Mouse (Mus musculus): Measurements from ENCODE around the gene Ung. TPM values are rescaled to one million over a fixed set of nuclear protein-coding genes. Genes with fewer than 3 reads are reported as not detected.

Ung gene
- polyA plus RNA-seq, 1 experiment from 2014 or later: 43.0 TPM

Other genes starting within 250 kb of the Ung start
- gene Coro1c, start 221.6 kb upstream of the Ung start, polyA plus RNA-seq (2015; fragmentation: Nextera tagmentation; extraction: Ambion mirVana): 85.9 and 89.0 TPM in 2 replicates
- gene Ssh1, start 136.5 kb upstream of the Ung start, polyA plus RNA-seq (2015; fragmentation: Nextera tagmentation; extraction: Ambion mirVana): 8.6 and 9.1 TPM in 2 replicates
- not detected in 2 replicates for gene Dao, start 126.7 kb upstream of the Ung start, polyA plus RNA-seq (2015; fragmentation: Nextera tagmentation; extraction: Ambion mirVana)
- 7.6 and 9.5 TPM in 2 replicates for gene Usp30, start 64.9 kb upstream of the Ung start, polyA plus RNA-seq (2015; fragmentation: Nextera tagmentation; extraction: Ambion mirVana)
- gene Svop, start 38.8 kb upstream of the Ung start, polyA plus RNA-seq (2015; fragmentation: Nextera tagmentation; extraction: Ambion mirVana): 0.14 and 0.27 TPM in 2 replicates
- 7.3 and 8.0 TPM in 2 replicates for gene Alkbh2, start 2.2 kb upstream of the Ung start, polyA plus RNA-seq (2015; fragmentation: Nextera tagmentation; extraction: Ambion mirVana)
- gene Acacb, start 16.1 kb downstream of the Ung start, polyA plus RNA-seq (2015; fragmentation: Nextera tagmentation; extraction: Ambion mirVana): 12.0 and 13.9 TPM in 2 replicates
- 0.11 and 0.44 TPM in 2 replicates for gene Foxn4, start 143.4 kb downstream of the Ung start, polyA plus RNA-seq (2015; fragmentation: Nextera tagmentation; extraction: Ambion mirVana)
- 2.7 and 2.8 TPM in 2 replicates for gene Myo1h, start 158.8 kb downstream of the Ung start, polyA plus RNA-seq (2015; fragmentation: Nextera tagmentation; extraction: Ambion mirVana)